Mouse (Mus musculus): ENCODE data around the gene Suz12.
A peak's percentile ranks its signal among the peaks of the same experiment; 100 is the strongest.
"Not testable (repeated sequence)": the region's sequence is repeated elsewhere in the genome, so short reads cannot be mapped to it uniquely, and the experiment has no call there.

Suz12 gene

DNA sequence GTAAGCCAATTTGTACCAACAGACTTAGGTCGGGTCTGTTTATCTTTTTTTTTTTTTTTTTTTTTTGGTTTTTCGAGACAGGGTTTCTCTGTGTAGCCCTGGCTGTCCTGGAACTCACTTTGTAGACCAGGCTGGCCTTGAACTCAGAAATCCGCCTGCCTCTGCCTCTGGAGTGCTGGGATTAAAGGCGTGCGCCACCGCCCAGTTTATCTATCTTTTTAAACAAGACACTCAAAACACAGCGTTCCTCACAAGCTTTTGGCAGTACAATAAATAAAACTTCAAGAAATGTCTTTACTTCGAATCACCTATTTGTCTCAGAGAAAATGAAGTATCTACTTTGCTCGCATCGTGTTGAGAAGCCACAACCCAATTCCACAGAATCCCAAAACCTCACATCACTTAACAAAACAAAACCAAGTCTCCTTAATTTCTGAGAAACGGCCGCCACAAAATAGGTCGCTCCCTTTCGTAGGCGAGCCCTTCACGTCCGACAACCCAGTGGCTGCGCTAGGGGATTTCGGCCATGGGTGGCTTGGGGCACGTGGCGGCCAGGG is 793 bp upstream of the Suz12 start:
- DNase-seq, result no peak

DNA sequence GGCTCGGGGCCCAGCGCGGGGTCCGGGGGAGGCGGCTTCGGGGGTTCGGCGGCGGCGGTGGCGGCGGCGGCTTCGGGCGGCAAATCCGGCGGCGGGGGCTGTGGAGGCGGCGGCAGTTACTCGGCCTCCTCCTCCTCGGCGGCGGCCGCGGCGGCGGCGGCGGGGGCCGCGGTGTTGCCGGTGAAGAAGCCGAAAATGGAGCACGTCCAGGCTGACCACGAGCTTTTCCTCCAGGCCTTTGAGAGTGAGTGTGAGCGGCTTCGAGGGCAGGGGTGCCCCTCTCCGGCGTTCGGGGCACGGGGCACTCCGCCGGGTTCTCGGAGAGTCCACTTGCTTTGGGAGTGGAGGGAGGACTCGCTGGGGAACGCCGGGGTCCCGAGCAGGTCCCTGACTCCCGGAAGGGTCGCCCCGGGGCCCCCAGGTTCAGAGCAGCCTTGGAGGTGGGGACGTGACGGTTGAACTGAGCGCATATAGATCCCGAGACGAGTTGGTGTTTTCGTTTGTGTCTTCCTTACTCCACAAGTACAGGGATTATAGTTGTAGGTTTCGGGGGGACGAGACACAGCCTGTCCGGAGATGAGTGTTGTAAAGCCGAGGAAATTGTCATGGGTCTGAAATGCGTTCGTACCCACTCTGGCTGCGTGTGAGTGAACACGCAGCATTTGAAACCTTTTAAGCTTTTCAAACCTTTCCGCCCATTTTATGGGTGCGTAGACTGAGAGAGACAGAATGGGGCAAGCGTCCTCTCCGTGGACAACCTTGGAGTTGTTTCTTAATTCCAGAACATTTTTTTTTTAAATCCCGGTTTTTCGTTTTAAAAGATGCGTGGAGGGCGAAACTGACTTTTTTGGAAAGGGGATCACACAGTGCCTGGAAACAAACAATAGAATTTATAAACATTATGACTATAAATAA is 707 bp downstream of the Suz12 start:
- DNase-seq, result peak in 1 of 2 experiments; percentile 7

DNA sequence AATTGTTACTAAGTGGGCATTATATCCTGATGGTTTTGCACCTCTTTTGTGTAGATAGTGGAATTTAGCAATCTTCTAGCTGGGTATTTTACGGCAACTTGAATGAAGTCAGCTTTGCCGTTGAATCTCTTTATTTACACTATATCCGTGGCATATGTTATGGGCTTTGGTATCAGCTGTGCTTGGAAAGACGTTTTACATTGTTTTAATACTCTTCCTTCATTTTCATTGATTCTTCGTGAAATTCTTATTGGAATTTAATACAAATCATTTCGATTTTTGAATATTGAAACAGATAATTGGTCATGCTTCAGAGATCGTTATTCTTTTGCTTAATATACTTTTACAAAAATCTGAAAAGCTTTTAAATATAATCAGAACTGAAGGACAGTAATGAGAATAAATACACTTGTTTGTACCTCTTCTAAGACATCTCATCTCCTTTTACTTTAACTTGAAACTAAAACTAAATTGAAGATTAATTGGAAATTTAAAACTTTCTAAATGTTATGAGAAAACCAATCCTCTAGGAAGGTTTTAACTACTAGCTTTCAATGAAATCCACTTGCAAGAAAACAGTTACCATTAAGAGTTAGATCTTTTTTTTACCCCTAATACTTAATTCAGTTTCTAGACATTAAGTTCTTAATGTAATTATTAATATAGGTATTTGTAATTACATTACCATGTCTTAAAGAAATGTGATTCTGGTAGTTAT is 1.5 kb downstream of the Suz12 start:
- DNase-seq, result no peak

DNA sequence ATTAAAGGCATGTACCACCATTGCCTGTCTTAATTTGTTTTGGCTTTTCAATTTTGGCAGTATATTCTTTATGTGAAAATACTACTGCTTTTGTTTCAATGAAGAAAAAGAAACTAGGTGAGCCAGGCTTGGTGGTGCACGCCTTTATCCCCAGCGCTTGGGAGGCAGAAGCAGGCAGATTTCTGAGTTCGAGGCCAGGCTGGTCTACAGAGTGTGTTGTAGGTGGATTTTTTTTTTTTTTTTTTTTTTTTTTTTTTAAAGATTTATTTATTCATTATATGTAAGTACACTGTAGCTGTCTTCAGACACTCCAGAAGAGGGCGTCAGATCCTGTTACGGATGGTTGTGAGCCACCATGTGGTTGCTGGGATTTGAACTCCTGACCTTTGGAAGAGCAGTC is 23.6 kb downstream of the Suz12 start:
- not testable (repeated sequence) for DNase-seq

DNA sequence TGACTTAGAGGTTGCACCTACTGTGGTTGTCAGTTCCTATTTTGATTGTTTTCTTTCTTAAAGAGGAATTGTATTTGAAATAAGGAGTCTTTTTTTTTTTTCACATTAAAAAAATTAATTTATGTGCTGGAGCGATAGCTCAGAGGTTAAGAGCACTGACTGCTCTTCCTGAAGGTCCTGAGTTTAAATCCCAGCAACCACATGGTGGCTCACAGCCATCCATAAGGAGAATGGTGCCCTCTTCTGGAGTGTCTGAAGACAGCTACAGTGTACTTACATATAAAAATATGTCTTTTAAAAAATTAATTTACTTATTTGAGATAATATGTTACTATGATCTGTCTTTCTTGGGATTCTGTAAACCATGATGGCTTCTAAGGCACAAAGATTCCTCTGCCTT is 26.9 kb downstream of the Suz12 start:
- no peak for DNase-seq

DNA sequence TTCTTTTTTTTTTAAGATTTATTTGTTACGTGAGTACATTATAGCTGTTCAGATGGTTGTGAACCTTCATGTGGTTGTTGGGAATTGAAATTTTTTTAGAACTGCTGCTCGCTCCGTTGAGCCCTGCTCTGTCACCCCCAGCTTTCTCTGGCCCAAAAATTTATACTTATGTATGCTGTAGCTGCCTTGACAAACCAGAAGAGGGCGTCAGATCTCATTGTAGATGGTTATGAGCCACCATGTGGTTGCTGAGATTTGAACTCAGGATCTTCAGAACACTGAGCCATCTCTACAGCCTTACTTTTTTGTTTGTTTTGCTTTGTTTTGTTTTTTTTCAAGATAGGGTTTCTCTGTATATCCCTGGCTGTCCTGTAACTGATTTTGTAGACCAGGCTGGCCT is 28.4 kb downstream of the Suz12 start:
- DNase-seq, result no peak

DNA sequence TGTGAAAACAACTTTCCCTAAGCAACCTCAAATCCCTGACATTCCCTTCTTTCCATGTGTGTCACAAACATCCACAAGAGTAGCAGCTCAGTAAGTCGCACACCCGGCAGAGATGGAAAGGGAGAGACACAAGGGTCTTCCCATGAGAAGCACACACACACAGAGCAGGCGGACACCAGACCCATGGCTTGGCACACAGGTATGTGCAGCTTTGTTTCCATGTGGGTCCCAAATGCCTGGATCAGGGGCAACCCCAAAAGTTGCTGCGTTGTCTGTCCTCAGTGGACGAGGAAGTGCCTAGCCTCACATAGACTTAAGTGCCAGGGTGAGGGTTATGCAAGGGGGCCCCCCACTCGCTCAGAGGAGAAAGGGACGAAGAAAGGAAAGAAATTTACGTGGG is 44.6 kb downstream of the Suz12 start:
- DNase-seq, result no peak

DNA sequence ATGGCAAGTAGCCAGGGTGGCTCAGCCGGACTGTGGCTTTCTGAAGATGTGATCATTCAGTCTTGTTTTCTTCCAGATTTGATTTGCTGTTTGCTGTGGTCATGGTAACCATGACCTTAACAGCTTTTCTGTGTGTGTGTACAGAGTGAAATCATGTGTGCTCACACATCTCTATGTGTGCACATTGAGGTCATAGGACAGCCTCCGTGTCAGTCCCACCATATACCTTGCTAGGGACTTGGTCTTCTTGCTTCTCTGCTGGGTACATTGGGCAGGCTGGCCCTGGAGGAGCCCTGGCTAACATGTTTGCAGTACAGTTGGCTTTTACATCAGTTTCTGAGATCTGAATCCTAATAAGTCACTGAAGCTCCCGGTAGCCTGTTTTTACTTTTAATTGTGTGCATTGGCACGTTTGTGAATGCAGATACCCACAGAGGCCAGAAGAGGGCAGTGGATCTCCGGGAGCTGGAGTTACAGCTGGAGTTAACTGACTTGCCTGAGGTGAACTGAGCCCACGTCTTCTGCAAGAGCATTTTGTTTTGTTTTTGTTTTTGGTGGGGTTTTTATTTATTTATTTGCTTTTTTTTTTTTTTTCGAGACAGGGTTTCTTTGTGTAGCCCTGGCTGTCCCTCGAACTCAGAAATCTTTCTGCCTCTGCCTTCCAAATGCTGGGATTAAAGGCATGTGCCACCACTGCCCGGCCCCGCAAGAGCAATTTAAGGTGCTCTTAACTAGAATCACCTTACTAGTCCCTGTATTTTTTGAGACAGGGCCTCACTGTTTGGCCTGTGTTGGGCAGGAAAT is 49.9 kb downstream of the Suz12 start:
- peak; percentile 62 to 63 for DNase-seq

DNA sequence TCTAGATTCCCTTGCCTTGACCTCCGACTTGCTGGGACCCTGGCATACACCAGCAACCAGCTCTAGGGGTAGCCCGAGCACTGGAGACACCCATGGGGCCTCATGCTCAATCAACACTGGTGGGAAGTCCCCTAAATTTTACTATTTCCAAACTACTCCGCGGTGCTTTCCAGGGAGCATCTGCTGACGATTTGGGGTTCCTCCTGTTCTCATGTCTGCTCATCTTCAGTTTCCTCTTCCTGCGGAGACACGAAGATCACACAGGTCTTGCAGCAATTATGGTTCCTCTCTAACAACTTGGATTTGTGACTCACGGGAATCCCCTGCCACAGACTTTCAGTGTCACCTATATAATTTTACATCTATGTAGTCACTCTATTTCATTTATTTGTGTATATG is 50.5 kb downstream of the Suz12 start:
- no peak for DNase-seq

DNA sequence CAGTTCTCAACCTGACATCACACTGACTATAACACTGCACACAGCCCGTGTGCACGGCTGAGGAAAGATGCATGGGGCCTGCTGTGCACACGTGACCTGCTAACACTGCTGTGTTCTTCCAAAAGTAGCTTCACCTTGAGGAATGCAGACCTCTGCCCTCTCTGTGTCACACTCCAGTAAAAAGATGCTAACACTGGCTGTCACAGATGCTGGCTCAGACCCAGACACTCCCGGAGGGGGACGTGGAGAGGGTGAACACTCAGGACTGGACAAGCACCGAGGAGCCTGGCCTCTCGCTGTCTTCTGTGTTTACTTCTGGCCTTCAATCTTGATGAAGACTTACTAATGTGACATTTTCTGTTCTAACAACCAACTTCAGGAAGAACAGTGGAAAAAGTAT is 54.0 kb downstream of the Suz12 start:
- no peak for DNase-seq

DNA sequence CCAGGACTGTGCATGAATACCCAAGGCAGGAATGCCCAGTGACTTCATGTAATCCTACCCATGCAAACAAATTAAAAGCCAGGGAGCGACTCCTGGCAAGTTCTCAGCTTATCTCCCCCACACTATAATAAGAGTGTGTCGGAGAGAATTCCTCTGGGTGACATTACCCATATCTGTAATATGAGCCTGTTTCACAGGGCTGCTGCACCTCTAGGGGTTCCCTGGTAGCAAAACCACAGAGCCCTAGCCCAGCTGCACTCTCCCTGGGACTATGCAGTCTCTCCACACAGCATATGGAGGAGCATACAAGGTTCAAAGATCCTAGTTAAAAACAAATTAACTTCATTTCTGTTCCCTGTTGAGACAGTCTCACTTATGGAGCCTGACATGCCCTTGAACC is 57.2 kb downstream of the Suz12 start:
- no peak for DNase-seq

DNA sequence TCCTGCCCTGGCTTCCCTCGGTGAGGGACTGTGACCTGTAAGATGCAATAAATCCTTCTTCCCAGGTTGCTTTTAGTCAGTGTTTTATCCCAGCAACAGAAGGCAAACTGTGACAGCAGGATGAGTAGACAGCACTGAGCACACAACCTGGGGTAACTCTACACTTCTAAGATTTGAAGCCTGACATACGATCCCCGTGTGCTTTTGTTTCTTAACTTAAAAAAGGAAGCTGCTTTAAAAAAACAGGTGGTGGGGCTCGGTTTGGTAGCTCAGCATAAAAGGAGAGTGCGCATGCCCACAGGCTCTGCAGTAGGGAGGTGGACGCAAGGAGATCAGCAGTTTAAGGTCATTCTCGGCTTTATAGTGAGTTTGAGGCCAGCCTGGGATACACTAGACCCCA is 59.5 kb downstream of the Suz12 start:
- no peak for DNase-seq

DNA sequence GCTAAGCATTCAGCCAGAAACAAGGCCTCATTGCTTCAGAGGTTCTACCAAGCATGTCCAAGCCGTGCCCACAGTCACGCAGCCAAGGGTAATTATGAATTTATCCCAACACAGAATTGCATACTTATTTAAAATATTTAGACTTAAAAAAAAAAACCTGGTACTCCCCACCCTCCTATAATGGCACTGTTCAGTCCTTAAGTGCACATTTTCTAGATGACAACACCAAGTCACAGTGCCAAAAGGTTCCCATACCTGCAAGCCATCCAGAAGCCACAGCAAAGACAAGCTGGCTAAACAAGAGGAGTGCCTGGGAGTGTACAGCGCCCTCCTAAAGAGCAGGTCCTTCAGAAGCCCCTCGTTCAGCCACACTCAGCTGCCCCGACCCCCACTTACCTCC is 60.3 kb downstream of the Suz12 start:
- DNase-seq, result peak; percentile 41 to 43

DNA sequence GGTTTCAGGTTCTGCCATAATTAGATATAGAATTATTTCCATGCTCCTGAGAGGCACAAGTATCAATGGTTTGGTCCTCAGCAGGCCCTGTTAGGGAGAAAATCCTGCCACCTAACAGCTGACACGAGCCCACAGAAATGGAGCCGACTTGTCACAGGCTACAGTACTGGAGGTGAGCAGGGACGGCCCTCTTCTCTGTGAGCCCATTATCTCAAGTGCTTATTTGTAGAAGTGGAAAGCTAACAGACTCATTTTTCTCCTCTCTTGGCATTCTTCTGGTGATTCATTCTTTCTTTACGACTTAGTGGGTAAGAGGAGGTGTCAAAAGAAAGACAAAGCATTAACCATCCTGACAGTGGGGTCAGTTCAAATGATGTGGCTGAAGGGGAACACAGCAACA is 61.8 kb downstream of the Suz12 start:
- DNase-seq, result peak in 1 of 2 experiments; percentile 56

DNA sequence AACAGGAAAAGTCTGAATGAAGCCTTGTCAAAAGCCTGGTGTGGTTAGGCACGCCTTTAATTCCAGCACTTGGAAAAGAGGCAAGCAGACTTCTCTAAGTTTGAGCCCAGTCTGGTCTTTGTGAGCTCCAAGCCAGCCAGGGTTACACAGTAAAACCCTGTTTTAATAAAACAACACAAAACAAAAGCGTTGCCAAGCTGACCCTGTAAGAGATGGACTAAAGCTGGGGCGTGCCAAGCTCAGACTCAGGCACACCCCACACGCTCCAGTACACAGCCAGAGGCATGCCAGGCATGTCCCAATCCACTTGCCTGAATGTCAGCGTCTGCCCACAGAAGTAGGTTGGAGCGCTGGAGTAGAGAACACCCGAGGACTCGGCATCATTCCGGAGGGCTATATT is 63.2 kb downstream of the Suz12 start:
- DNase-seq, result peak; percentile 74

DNA sequence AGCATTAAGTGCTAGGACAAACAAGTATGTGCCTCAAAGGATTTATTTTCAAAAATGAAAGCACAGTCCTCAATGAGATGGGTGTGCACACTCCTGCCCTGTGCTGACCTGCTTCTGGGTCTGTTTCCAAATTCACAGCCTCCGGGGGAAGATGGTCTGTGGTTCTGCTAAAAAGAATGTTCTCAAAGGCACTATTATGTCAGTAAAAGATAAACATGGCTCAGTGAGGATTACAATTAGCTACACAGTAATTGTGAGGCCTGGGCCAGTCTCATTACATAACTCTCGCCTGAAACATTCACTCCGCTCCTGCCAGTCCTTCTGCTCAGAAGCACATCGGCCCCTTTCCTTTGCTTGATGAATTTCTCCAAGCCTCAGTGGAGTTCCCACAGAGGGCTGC is 69.3 kb downstream of the Suz12 start:
- DNase-seq, result no peak

DNA sequence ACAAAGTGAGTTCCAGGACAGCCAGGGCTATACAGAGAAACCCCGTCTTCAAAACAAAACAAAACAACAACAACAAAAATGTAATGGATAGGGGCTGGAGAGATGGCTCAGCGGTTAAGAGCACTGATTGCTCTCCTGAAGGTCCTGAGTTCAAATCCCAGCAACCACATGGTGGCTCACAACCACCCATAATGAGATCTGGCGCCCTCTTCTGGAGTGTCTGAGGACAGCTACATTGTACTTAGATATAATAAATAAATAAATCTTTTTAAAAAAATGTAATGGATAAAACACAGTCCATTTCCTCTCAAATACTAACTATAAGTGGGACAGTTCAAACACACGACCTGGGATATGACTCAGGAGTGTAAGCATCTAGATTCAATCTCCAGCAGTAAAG is 73.5 kb downstream of the Suz12 start:
- DNase-seq, result not testable (repeated sequence)

DNA sequence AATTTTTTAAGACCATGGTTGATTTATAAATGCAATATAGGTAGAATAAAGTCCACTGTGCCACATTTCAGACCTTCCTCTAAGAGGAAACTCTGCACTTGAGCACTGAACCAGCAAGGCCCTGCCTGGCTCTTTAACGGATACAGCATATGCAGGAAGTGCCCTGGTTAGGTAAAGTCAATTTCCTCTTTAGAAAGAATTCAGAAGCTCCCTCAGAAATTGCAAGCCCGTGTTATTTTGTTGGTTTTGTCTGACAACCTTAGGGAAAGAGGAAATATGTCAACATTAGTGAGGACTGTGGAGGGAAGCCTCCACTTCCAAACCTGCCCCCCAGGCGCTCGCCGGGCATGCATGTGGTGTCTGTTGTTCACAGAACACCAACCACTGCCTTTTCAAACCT is 74.7 kb downstream of the Suz12 start:
- no peak for DNase-seq

DNA sequence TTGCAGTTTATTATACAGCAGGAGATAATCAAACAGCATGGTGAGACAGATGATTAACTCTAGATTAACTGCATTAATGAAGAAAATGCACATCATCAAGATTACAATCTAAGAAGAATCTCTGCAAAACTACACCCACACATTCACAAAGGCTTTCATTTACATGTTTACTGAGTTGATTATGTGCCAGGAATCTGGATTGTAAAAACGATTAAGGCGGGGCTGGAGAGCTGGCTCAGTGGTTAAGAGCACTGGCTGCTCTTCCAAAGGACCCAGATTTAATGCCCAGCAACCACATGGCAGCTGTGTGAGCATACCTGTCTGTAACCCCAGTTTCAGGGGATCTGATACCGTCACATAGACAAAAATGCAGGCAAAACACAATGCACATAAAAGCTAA is 76.9 kb downstream of the Suz12 start:
- no peak for DNase-seq

DNA sequence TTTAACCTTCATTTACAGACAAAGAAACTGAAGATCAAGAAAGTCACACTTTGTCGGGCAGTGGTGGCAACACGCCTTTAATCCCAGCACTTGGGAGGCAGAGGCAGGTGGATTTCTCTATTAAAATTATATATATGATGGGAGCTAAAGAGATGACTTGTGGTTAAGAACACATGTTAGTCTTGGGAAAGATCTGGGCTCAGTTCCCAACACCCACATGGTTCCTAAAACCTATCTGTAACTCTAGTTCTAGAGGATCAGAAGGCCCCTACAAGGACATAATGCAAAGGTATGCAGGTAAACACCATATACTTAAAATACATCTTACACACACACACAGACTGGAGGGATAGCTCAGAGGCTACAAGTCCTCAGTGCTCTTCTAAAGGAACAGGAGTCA is 78.1 kb downstream of the Suz12 start:
- no peak for DNase-seq

DNA sequence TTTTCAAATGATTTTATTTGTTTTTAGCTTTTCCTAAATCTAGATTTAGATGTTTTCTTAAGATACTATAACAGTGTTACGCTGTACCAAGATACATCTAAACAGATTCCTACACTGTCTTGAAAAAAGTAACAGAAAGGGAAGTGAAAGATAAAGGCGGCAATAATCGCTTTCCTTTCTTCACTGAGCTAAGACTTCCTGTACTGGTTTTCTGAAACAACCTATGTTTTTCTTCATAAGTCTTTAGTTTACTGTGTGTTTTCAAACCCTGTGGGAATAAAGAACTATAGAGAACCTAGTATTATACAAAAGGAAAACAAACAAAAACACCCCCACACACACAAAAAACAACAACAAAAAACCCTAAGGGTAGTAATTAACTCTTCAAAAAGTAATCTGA is 79.5 kb downstream of the Suz12 start:
- DNase-seq, result no peak

DNA sequence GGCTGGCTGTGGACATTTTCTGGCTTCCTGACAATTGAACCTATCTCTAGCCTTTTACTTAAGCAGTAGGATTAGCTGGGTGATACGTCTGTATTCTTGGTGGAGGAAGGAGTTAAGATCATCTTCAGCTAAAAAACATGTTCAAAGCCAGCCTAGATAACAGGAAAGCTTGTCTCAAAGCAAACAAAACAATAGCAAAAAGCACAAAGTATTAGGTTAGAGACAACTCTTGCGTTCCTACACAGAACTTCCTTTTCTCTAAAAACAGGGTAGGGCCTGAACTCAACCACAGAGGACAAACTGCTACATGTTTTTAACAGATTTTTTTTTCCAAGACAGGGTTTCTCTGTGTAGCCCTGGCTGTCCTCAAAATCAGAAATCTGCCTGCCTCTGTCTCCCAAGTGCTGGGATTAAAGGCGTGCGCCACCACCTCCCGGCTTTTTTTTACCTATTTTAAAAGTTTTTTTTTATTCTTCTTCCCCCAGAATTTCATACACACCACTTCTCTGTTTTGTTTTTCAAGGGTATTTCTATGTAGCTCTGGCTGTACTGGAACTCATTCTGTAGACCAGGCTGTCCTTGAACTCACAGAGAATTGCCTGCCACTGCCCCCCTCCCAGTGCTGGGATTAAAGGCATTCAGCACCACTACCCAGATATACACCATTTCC is 82.8 kb downstream of the Suz12 start:
- DNase-seq, result no peak
